Mouse (Mus musculus): ENCODE measurements around the gene Ccdc65.

- no peak for TF ChIP-seq CTCF (IDR thresholded peaks at IDR 0.05 in 2 of 3, conservative IDR thresholded peaks at IDR 0.05 in 1 of 3; ENCODE audit: control insufficient read depth in 1 of 3, insufficient read depth in 1 of 3, low read depth in 2 of 3, low read length in 3 of 3, poor library complexity in 1 of 3, severe bottlenecking in 1 of 3)
- TF ChIP-seq KAT2A (conservative IDR thresholded peaks at IDR 0.05; ENCODE audit: low read depth, low read length): no peak
- no peak for TF ChIP-seq EP300 (IDR thresholded peaks at IDR 0.05; ENCODE audit: low read depth in 1 of 2, low read length in 2 of 2)
Observed at GRCm38 (mm10) chr15:98765929-98766328, 57.9 kb downstream of the Ccdc65 start.
